Mouse (Mus musculus) frontal cortex, postnatal 10 days (tissue): ENCODE measurements around the gene Lhfpl3.
A peak's percentile ranks its signal among the peaks of the same experiment; 100 is the strongest.

Experiments
- DNase-seq, 2 experiments: peaks; one replicate each; pipeline ENCODE4 v3.0.0; 2022; ENCODE audit warnings: low spot score in 2 of 2, mixed read lengths in 1 of 2

The Lhfpl3 gene

GRCm38 (mm10) chr5:22926171-22926570 is 180.3 kb downstream of the Lhfpl3 start:
- DNase-seq = no peak

- no peak for DNase-seq
Measured at GRCm38 (mm10) chr5:22928746-22929145, 182.9 kb downstream of the Lhfpl3 start.

- DNase-seq = no peak
Measured at GRCm38 (mm10) chr5:22943306-22943705, 197.4 kb downstream of the Lhfpl3 start.

- no peak for DNase-seq
Measured at GRCm38 (mm10) chr5:22963300-22963699, 217.4 kb downstream of the Lhfpl3 start.

GRCm38 (mm10) chr5:22986771-22987170 is 240.9 kb downstream of the Lhfpl3 start:
- no peak for DNase-seq

- no peak for DNase-seq
Measured at GRCm38 (mm10) chr5:22999811-23000210, 254.0 kb downstream of the Lhfpl3 start.

GRCm38 (mm10) chr5:23003123-23003797 is 257.4 kb downstream of the Lhfpl3 start:
- no peak for DNase-seq

- no peak for DNase-seq
Measured at GRCm38 (mm10) chr5:23006207-23006606, 260.3 kb downstream of the Lhfpl3 start.

- no peak for DNase-seq
Measured at GRCm38 (mm10) chr5:23010460-23010859, 264.6 kb downstream of the Lhfpl3 start.

GRCm38 (mm10) chr5:23013997-23014396 is 268.1 kb downstream of the Lhfpl3 start:
- DNase-seq = no peak

GRCm38 (mm10) chr5:23015587-23016335 is 269.9 kb downstream of the Lhfpl3 start:
- no peak for DNase-seq

GRCm38 (mm10) chr5:23034944-23035726 is 289.3 kb downstream of the Lhfpl3 start:
- DNase-seq = peak in 1 of 2 experiments; percentile 22

GRCm38 (mm10) chr5:23035727-23036029 is 289.8 kb downstream of the Lhfpl3 start:
- no peak for DNase-seq

- DNase-seq = no peak
Measured at GRCm38 (mm10) chr5:23040429-23040828, 294.6 kb downstream of the Lhfpl3 start.

- DNase-seq = no peak
Measured at GRCm38 (mm10) chr5:23042862-23043261, 297.0 kb downstream of the Lhfpl3 start.

- DNase-seq = no peak
Measured at GRCm38 (mm10) chr5:23049083-23049663, 303.3 kb downstream of the Lhfpl3 start.

- no peak for DNase-seq
Measured at GRCm38 (mm10) chr5:23051458-23051857, 305.6 kb downstream of the Lhfpl3 start.

- no peak for DNase-seq
Measured at GRCm38 (mm10) chr5:23094894-23095293, 349.0 kb downstream of the Lhfpl3 start.

GRCm38 (mm10) chr5:23106536-23106935 is 360.7 kb downstream of the Lhfpl3 start:
- DNase-seq = no peak

- no peak for DNase-seq
Measured at GRCm38 (mm10) chr5:23111307-23111706, 365.4 kb downstream of the Lhfpl3 start.

GRCm38 (mm10) chr5:23114249-23114648 is 368.4 kb downstream of the Lhfpl3 start:
- no peak for DNase-seq

GRCm38 (mm10) chr5:23126851-23127250 is 381.0 kb downstream of the Lhfpl3 start:
- no peak for DNase-seq
